Mouse (Mus musculus): ENCODE measurements at regions not wholly inside any gene's neighbourhood (a gene's known extent, or its start where the extent isn't known, plus 50 kb on each side); places are given as distances from the start of the nearest gene placed in this dataset.

- TF ChIP-seq POLR2A (IDR thresholded peaks at IDR 0.05; ENCODE audit: borderline replicate concordance, extremely low read depth, low read depth, low read length), result no peak
- TF ChIP-seq CTCF (IDR thresholded peaks at IDR 0.05; ENCODE audit: insufficient read depth, low read length), result no peak
Measured at GRCm38 (mm10) chr6:89238871-89239270, 123.5 kb downstream of the Plxna1 start.
